Mouse (Mus musculus) duodenum, adult 2 months (tissue): ENCODE measurements around the gene Gm2000. TPM values are rescaled to one million over a fixed set of nuclear protein-coding genes. Genes with fewer than 3 reads are reported as not detected.

ENCODE experiments used
- polyA plus RNA-seq: library from polyadenylated mRNA; depleted of rRNA; stranded (reverse); fragments of >200 nt; gene quantifications from 2 replicates; pipeline ENCODE4 v1.2.3, GENCODE M21; 2012; ENCODE audit warnings: low replicate concordance; rRNA removed

Gm2000 gene
- polyA plus RNA-seq, result 1.2 and 3.8 TPM in 2 replicates

GRCm38 (mm10) chr1:156365740-156366139, at the start of gene Gm2000:
TSS of gene Gm2000 (plus strand) at chr1:156366040.

Other genes starting within 250 kb of the Gm2000 start
- 0.18 and 0.37 TPM in 2 replicates for gene Fam163a, start 161.0 kb upstream of the Gm2000 start, polyA plus RNA-seq
- gene Tdrd5, start 62.4 kb upstream of the Gm2000 start, polyA plus RNA-seq, result 0.06 TPM in 1 of 2 replicates, not detected in the other
- not detected in 2 replicates for gene Nphs2, start 55.3 kb upstream of the Gm2000 start, polyA plus RNA-seq
- gene Axdnd1, start 55.1 kb downstream of the Gm2000 start, polyA plus RNA-seq, result not detected in 2 replicates
- gene Soat1, start 108.3 kb downstream of the Gm2000 start, polyA plus RNA-seq, result 5.6 and 12.1 TPM in 2 replicates
- gene Gm10031, start 158.0 kb downstream of the Gm2000 start, polyA plus RNA-seq, result 17.7 and 23.1 TPM in 2 replicates
- gene Abl2, start 192.7 kb downstream of the Gm2000 start, polyA plus RNA-seq, result 2.7 and 2.8 TPM in 2 replicates